Mouse (Mus musculus): ENCODE measurements at regions not wholly inside any gene's neighbourhood (a gene's known extent, or its start where the extent isn't known, plus 50 kb on each side); places are given as distances from the start of the nearest gene placed in this dataset.

- no peak for DNase-seq (ENCODE audit: low read depth, low spot score)
- H3K9me3 ChIP-seq (replicated peaks; ENCODE audit: insufficient read depth, low read length), result no peaks in the 10 kb centered on the region
- no peak overlapping the region for H3K4me3 ChIP-seq (ENCODE audit: control insufficient read depth in 1 of 2, insufficient read depth in 1 of 2, low read depth in 2 of 2, low read length in 2 of 2)
- H3K36me3 ChIP-seq (ENCODE audit: control insufficient read depth in 1 of 2, insufficient read depth in 2 of 2, low read length in 2 of 2), result no peaks in the 10 kb centered on the region
- no peaks in the 10 kb centered on the region for H3K4me1 ChIP-seq (ENCODE audit: control insufficient read depth in 1 of 2, insufficient read depth in 2 of 2, low read length in 2 of 2)
- no peaks in the 10 kb centered on the region for H3K79me2 ChIP-seq (ENCODE audit: control insufficient read depth, insufficient read depth, low read length, poor library complexity)
- no peak overlapping the region for H3K9ac ChIP-seq (ENCODE audit: control insufficient read depth, low read depth, low read length, poor library complexity, severe bottlenecking)
- no peaks in the 10 kb centered on the region; a peak in 1 of 4 replicates for H3K27me3 ChIP-seq (ENCODE audit: control insufficient read depth in 1 of 2, insufficient read depth in 2 of 2, low read length in 2 of 2)
- no peak for TF ChIP-seq BHLHE40 (IDR thresholded peaks at IDR 0.05; ENCODE audit: borderline replicate concordance, low read depth, low read length)
- no peak for TF ChIP-seq EP300 (IDR thresholded peaks at IDR 0.05; ENCODE audit: low read depth in 1 of 2, low read length in 2 of 2)
- no peak for TF ChIP-seq NRF1 (IDR thresholded peaks at IDR 0.05; ENCODE audit: insufficient read depth, low read depth, low read length, poor library complexity, severe bottlenecking)
- no peak for TF ChIP-seq POLR2AphosphoS2 (IDR thresholded peaks at IDR 0.05; ENCODE audit: low read length)
- no peak for TF ChIP-seq GATA1 (IDR thresholded peaks at IDR 0.05; ENCODE audit: low read depth, low read length)
- no peak for TF ChIP-seq NELFE (IDR thresholded peaks at IDR 0.05; ENCODE audit: low read depth, low read length)
- TF ChIP-seq ELF1 (IDR thresholded peaks at IDR 0.05; ENCODE audit: low read depth, low read length), result no peak
- no peak for TF ChIP-seq MAX (IDR thresholded peaks at IDR 0.05; ENCODE audit: low read length)
- TF ChIP-seq TCF12 (IDR thresholded peaks at IDR 0.05; ENCODE audit: low read depth, low read length), result no peak
- TF ChIP-seq HCFC1 (IDR thresholded peaks at IDR 0.05; ENCODE audit: low read depth, low read length), result no peak
- H3K27ac ChIP-seq (ENCODE audit: control insufficient read depth, low read depth, low read length), result no peak overlapping the region
Observed at GRCm38 (mm10) chr14:45724341-45724740, 66.4 kb upstream of the Ddhd1 start.

- Histone ChIP-seq H3K9ac (ENCODE audit: control insufficient read depth, low read depth, low read length, poor library complexity, severe bottlenecking) (no peak overlapping the region), H3K36me3 (ENCODE audit: control insufficient read depth in 1 of 2, insufficient read depth in 2 of 2, low read length in 2 of 2) (no peaks in the 10 kb centered on the region), H3K9me3 (replicated peaks; ENCODE audit: insufficient read depth, low read length) (no peaks in the 10 kb centered on the region), H3K27me3 (ENCODE audit: control insufficient read depth in 1 of 2, insufficient read depth in 2 of 2, low read length in 2 of 2) (no peaks in the 10 kb centered on the region), H3K79me2 (ENCODE audit: control insufficient read depth, insufficient read depth, low read length, poor library complexity) (no peaks in the 10 kb centered on the region), H3K4me1 (ENCODE audit: control insufficient read depth in 1 of 2, insufficient read depth in 2 of 2, low read length in 2 of 2) (no peaks in the 10 kb centered on the region), H3K4me3 (ENCODE audit: control insufficient read depth in 1 of 2, insufficient read depth in 1 of 2, low read depth in 2 of 2, low read length in 2 of 2) (no peak overlapping the region), H3K27ac (ENCODE audit: control insufficient read depth, low read depth, low read length) (no peak overlapping the region)
- TF ChIP-seq MYC (IDR thresholded peaks at IDR 0.05; ENCODE audit: low read depth, low read length) (no peak), POLR2A (IDR thresholded peaks at IDR 0.05; ENCODE audit: control insufficient read depth in 1 of 2, insufficient read depth in 1 of 2, low read depth in 1 of 2, low read length in 2 of 2, poor library complexity in 1 of 2) (no peak)
- DNase-seq (ENCODE audit: low read depth, low spot score), result no peak
Observed at GRCm38 (mm10) chr14:45734530-45735410, 76.8 kb upstream of the Ddhd1 start.

DNA sequence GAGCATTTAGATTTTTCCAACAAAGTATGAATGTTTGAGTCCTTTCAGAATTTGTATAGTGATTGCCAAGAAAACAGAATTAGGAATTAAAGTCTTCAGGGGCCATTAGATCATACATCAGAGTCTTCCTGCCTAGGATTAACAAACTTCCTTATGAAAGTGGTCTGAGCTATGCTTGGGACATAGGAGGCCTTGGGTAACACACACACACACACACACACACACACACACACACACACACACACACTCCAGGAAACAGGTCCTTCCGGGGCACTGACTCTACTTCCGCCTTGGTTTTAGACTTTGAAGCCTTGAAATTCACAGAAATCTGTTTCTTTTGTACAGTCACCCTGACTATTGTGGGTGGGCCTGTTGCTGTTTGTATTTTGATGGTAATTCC is 80.0 kb upstream of the Ddhd1 start:
- H3K27me3 ChIP-seq (ENCODE audit: control insufficient read depth in 1 of 2, insufficient read depth in 2 of 2, low read length in 2 of 2), result no peaks in the 10 kb centered on the region
- no peaks in the 10 kb centered on the region for H3K79me2 ChIP-seq (ENCODE audit: control insufficient read depth, insufficient read depth, low read length, poor library complexity)
- H3K4me3 ChIP-seq (ENCODE audit: control insufficient read depth in 1 of 2, insufficient read depth in 1 of 2, low read depth in 2 of 2, low read length in 2 of 2), result no peak overlapping the region
- TF ChIP-seq NRF1 (IDR thresholded peaks at IDR 0.05; ENCODE audit: insufficient read depth, low read depth, low read length, poor library complexity, severe bottlenecking) (no peak), MAX (IDR thresholded peaks at IDR 0.05; ENCODE audit: low read length) (no peak), CHD1 (IDR thresholded peaks at IDR 0.05; ENCODE audit: low read depth, low read length) (no peak), CTCF (IDR thresholded peaks at IDR 0.05 in 2 of 3, conservative IDR thresholded peaks at IDR 0.05 in 1 of 3; ENCODE audit: control insufficient read depth in 1 of 3, insufficient read depth in 1 of 3, low read depth in 2 of 3, low read length in 3 of 3, poor library complexity in 1 of 3, severe bottlenecking in 1 of 3) (no peak), GATA1 (IDR thresholded peaks at IDR 0.05; ENCODE audit: low read depth, low read length) (no peak), E2F4 (IDR thresholded peaks at IDR 0.05; ENCODE audit: borderline replicate concordance, low read depth, low read length) (no peak), HCFC1 (IDR thresholded peaks at IDR 0.05; ENCODE audit: low read depth, low read length) (no peak), SMC3 (IDR thresholded peaks at IDR 0.05; ENCODE audit: low read depth, low read length) (no peak), ZKSCAN1 (IDR thresholded peaks at IDR 0.05; ENCODE audit: low read depth, low read length) (no peak), BHLHE40 (IDR thresholded peaks at IDR 0.05; ENCODE audit: borderline replicate concordance, low read depth, low read length) (no peak), POLR2AphosphoS5 (IDR thresholded peaks at IDR 0.05; ENCODE audit: borderline replicate concordance, low read depth, low read length) (no peak)
- no peaks in the 10 kb centered on the region for H3K36me3 ChIP-seq (ENCODE audit: control insufficient read depth in 1 of 2, insufficient read depth in 2 of 2, low read length in 2 of 2)
- no peak for DNase-seq (ENCODE audit: low read depth, low spot score)
- H3K27ac ChIP-seq (ENCODE audit: control insufficient read depth, low read depth, low read length), result no peak overlapping the region
- no peaks in the 10 kb centered on the region for H3K4me1 ChIP-seq (ENCODE audit: control insufficient read depth in 1 of 2, insufficient read depth in 2 of 2, low read length in 2 of 2)
- no peak overlapping the region for H3K9ac ChIP-seq (ENCODE audit: control insufficient read depth, low read depth, low read length, poor library complexity, severe bottlenecking)
- no peaks in the 10 kb centered on the region for H3K9me3 ChIP-seq (replicated peaks; ENCODE audit: insufficient read depth, low read length)

Measured in MEL (cell line).